Mouse (Mus musculus) right cerebral cortex, adult 18-20 months (tissue): ENCODE data around the gene Ntan1.
"Not testable (repeated sequence)": the region's sequence is repeated elsewhere in the genome, so short reads cannot be mapped to it uniquely, and the experiment has no call there.

ENCODE experiments used
- DNase-seq: peaks from one replicate; pipeline ENCODE4 v3.0.0; 2022; ENCODE audit warnings: mixed read lengths

Gene Ntan1

DNA sequence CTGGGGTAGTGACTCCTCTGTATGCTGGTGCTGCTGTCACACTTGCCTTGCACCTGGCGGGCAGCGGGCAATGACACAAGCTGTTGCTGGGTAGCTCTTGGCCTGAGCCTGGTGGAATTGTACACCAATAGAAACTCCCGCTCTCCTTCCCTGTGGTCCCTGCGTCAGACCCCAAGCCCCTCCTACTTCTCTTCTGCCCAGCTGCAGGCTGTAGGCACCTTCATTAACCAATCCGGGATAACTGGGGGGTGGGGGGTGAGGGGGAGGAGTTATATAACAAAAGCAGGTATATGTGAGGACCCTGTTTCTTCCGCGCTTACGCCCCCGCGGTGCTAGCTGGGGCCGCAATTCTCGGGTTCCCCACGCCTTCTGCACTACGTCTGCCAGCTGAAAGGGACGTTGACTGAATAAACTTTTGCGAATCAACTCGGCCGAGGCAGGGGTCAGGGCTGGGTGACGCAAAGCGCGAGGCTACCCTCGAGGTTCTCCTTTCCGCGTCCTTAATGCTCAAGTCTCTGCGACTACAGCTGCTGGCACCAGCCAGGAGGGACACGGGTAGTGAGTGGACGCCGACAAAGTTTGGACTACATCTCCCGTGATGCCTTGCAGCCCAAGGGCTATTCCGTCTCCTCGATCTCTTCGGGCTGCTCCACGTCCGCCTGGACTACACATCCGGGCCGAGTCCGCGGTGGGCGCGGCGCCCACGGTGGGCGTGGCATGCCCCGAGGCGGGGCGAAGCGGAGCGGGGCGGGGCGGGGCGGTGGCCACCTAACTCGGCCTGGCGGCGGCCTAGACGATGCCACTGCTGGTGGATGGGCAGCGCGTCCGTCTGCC, at the start of gene Ntan1:
Gene Ntan1, plus strand, starts transcription at position 286 of the 834 bp plus-strand sequence.
- peak; percentile 97 for DNase-seq

DNA sequence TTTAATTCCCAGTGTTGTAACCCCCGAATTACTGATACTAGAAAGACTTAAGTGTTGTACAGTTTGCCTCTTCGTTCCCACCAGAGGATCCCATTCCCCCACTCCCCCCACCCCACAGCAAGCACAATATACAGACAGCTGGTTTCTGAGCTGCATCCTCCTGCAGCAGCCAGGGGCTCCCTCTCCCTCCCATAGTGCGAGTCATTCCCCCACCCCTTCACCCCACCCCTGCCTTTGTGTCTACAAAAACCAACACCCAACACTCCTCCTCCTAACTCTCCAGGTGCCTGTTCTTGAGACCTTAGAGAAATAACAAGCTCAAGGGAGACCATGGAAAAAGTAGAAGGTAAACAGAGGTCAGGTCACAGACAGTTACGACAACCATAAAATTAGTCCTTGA, 47.0 kb upstream of the Ntan1 start:
- not testable (repeated sequence) for DNase-seq

DNA sequence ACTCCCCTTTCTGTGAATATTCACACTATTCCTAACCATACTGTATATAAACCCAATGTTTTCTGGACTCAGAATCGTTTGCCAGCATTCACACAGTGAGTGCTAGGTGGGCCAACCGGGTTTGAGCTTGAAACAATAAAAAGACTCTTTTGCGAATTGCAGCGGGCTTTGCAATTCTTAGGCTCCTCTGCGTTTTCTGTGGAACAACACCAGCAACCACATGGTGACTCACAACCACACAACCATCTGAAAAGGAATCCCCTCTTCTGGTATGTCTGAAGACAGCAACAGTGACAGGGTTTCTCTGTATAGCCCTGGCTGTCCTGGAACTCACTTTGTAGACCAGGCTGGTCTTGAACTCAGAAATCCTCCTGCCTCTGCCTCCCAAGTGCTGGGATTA, 46.6 kb upstream of the Ntan1 start:
- DNase-seq: not testable (repeated sequence)

DNA sequence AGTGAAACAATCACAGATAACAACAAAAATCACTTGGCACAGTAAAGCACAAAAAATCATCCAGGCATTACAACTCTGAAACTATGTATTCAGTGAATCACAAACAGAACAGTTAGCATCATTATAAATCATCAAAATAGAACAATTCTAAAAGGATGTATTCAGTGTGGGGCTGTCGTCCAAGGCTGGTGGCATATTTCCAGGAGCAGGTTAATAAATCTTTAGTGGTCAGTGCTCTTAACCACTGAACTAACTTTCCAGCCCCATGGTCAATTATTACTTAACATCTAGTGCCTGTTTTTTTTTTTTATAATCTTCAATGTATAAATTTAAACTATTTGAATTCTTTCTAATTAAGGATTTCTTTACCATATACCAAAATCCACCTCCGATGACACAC, 44.6 kb upstream of the Ntan1 start:
- DNase-seq: not testable (repeated sequence)

DNA sequence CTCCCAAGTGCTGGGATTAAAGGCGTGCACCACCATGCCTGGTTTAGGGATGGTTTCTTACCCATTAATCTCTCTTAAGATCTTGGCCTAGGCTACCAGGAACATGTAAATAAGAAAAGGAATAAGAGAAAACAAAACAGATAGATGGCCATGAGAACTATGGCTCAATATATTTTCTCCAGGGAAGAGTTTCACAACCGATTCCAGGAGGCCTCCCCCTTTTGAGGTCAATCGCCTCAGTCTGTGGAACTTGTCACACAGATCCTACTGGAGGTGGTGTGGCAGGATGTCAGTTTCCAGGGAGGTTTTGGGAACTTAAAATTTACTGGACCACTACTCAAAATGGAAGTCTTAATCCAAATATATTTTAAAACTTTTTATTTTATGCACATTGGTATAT, 44.0 kb upstream of the Ntan1 start:
- DNase-seq: not testable (repeated sequence)

DNA sequence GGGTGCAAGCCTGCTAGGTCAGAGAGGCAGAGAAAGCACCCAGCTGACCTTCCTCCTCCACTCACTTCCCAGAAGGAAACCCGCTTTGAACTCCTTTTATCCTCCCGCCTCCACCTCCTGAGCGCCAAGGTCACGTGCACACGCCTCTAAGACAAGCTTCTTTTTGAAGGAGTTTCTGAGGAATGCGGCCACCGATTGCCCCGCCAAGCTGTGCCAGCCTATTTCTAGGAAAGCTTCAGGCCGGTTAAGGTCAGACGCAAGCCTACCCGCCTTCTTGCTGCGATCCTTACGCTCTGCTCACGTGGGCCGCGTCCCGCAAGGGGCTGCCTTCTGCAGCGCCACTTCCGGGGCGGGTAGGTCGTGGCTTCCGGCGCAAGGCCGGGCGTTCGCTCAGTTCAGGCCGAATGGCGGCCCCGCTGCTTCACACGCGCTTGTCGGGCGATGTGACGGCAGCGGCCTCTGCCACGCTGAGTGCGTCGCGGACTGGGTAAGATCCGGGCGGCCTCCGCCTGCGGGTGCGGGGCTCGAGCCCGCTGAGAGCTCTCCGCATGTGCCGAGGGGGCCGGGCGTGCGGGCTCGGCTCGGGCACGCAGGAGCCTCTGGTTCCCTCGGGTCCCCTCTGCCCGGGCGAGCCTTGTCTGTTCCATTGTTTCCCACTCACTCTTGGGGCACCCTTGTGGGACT, 38.1 kb upstream of the Ntan1 start, which contains the start of gene Rrn3:
Gene Rrn3, plus strand, starts transcription at position 356 of the 684 bp plus-strand sequence.
- peak; percentile 93 for DNase-seq

DNA sequence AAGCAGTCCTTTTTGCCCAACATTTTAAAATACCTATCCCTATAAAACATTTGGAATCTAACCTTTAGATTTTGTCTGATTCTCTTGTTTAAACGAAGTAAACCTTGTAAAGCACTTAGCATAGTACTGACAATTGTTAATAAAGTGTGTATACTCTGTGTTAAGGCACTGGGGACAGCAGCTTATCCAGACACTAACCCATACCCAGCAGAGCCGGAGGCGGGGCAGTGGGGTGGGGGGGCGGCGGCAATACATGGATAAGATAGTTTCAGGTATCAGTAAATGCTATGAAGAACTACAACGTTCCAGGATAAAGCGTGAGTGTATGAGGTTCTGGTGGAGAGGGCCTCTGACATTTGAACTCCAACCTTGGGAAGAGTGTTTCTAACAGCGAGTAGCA, 37.4 kb upstream of the Ntan1 start:
- DNase-seq: no peak

DNA sequence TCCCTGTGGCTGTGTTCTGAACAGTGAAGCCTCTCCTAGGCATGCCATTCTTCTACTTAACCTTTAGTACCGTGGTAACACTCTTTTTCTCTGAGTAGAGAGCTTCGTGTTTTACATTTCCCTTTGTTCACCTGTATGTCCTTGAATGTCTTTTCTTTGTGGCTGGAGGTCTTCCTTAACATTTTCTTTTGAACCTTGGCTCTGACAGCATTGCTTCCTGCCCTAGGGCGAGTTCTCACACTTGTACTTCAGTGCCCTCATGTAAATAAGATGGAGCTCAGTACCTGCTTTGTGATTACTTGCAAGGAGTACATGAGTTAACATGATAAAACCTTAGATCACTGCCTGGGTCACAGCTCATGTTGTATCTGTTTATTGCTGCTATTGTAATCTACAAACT, 32.7 kb upstream of the Ntan1 start:
- DNase-seq: no peak

DNA sequence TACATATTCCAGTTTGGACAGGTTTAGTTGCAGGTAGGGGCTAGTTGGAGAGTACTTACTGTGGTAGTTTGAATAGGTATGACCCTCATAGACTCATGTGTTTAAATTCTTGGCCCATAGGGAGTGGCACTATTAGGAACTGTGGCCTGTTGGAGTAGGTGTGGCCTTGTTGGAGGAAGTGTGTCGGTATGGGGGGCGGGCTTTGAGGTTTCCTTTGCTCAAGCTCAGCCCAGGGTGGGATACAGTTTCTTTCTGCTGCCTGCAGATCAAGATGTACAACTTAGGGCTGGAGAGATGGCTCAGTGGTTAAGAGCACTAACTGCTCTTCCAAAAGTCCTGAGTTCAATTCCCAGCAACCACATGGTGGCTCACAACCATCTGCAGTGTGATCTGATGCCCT, 25.2 kb upstream of the Ntan1 start:
- DNase-seq: not testable (repeated sequence)

- DNase-seq: no peak
Measured at GRCm38 (mm10) chr16:13796746-13797175, 21.9 kb upstream of the Ntan1 start.

DNA sequence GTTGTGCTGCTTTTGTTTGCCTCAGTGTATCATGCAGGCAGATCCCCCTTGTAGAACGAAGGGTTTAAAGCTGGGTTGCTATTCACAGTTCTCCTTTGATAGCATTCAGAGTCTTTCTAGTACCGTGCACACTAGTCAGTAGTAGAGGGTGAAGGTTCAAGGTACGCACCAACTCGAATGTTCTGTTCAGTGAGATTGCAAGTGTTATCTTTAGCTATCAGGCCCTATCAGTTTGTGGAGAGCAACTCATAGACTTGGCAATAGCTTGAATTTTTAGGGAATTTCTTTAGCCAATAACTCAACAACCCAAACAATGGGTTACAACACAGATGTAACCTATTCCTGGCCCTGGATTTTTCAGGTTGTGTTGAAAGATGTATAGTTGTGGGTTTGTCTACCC, 17.4 kb upstream of the Ntan1 start:
- no peak for DNase-seq

DNA sequence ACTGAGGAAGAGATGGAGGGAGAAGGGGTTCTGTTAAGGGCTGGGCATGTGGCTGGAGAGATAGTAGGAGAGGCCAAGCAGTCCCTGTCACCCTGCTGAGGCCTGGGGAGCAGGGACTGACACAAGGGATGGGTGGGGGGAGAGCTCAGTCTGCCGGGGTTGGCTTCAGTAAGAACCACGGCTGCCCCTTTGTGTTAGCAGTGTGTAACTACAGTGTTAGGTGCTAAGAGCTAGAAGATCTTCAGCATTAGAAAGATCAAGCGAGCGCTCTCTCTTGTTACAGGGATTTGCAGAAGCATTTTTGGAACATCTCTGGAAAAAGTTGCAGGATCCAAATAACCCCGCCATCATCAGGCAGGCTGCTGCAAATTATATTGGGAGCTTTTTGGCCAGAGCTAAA, 14.0 kb upstream of the Ntan1 start:
- DNase-seq: peak; percentile 32

GRCm38 (mm10) chr16:13807616-13808015, 11.0 kb upstream of the Ntan1 start:
- DNase-seq: no peak

- DNase-seq: no peak
Measured at GRCm38 (mm10) chr16:13808410-13808809, 10.2 kb upstream of the Ntan1 start.

- DNase-seq: no peak
Measured at GRCm38 (mm10) chr16:13812152-13812551, 6.5 kb upstream of the Ntan1 start.

GRCm38 (mm10) chr16:13813200-13813599, 5.4 kb upstream of the Ntan1 start:
- DNase-seq: no peak

DNA sequence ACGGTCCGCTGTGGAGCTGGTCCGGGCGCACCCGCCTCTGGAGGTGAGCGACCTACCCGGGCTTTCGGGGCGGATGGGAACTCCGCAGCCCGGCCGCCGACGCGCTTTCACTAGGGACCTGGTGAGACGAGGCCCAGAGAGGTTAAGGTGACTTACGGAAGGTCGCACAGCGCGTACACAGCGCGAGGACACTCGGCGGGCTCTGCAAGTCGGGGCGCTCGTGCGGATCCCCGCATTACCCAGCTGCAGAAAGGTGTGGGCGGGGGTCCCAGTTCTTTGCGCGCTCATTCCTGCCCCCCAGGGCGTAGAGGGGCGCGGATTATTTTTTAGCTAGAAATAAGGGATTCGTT, 724 bp downstream of the Ntan1 start:
- no peak for DNase-seq

DNA sequence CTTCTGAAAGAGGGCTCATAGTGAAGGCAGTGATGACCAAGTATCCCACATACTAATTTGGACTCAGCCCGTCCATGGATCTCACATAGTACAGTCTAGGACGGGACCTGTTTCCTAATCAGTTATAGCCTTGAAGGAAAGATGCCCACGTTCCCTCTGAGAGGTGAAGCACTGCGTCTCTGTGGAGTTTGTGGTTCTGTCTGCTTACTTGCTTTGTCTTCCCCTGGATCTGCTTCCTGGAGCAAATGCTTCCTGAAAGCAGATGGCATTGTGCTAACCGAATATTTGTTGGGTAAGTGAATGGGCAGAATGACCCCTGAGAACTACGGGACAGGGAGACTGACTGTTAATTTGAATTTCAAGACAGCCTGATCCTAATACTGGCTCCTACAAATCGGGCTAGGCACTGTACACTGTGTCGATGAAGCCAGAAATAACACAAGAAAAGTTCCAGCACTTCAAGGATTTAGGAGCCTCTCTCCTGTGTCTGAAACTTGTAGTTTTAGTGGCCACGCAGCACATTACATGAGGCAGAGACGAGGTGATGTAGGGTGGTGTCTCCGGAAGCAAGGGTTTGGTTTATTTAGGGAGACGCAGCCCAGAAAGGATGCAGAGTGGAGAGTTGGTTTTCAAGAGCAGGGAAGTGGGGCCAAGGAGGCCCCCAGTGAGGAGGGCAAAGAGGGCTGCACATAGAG, 1.3 kb downstream of the Ntan1 start:
- DNase-seq: no peak

DNA sequence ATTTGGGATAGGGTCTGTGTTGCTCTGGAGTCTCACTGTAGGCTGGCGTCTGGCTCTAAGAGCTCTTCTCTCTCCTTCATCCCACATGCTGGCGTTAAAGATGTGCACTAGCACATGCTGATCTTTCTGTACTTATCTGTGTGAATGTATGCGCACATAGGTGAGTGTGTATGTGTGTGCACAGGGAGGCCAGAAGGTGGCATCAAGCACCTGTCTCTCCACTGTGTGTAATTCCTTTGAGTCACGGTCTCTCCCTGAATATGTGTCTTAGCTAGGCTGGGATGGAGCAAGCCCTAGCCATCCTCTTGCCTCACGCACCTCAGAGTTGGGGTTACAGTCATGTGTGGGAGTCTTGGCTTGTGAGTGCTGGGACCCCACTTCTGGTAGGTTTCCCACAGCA, 2.1 kb downstream of the Ntan1 start:
- no peak for DNase-seq

DNA sequence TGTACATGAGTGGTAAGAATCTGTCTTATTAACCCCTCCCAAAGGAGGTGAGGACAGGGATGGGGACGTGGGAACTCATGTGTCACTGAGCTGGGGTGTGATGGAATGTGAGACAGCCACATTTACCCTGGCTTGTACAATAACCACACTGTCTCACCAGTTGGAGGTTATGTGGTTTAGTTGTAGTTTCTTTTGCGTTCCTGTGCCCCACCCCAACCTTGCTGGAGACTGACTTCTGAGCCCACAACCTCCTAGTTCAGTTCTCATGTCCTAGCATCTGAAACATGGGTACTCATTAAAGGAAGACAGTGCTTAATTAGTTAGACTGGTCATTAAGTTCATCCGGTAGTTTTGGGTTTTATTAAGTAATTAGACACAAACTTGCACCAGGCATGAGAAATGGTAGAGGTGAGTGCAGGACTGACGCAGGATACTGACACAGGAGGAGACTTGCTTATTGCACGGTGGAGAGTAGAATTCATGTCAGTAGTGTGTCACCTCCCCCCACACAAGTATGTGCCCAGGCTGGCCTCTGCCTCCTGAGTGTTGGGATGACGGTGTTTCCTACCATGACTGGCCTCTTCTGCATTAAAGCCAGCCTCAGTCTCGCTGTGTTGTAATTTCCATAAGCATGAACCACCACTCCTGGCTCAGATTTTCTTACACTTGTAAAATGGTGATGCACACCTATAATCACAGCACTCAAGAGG, 7.3 kb downstream of the Ntan1 start:
- no peak for DNase-seq

DNA sequence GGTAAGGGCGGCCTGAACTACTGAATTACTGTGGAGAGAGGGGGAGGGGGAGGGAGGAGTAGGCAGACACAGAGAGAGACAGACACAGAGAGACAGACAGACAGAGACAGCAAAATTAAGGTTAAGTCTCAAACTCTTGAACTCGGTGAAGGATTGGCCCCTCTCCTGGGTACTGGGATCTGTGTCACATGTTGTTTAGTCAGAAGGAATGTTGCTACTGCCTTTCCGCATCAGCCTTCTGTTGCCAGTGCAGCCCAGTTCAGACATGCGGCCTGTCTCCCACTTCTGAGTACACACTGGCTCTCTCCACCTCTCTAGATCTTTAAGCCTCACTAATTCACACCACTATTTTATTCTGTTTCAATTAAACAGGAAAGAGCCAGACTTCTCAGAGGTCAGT, 7.9 kb downstream of the Ntan1 start:
- DNase-seq: no peak

DNA sequence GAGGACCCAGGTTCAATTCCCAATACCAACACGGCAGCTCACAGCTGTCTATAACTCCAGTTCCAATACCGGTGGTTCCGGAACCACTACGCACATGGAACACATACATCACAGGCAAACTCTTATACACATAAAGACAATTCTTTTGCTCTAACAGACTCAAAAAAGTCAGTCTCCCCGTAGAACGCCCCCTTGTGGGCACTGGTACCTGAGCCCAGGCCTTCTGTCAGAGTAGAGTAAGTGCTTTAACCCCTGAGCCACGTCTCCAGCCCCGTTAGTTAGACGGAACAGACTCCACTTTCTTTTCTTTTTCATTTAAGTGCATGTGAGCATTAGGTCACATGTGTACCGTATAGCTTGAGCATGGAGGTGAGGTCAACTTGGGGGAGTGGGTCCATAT, 11.8 kb downstream of the Ntan1 start:
- DNase-seq: no peak

- DNase-seq: no peak
Measured at GRCm38 (mm10) chr16:13831606-13832005, 13.0 kb downstream of the Ntan1 start.
